Mouse (Mus musculus) intestine, postnatal 0 days (tissue): ENCODE data around the gene Igsf21. TPM values are rescaled to one million over a fixed set of nuclear protein-coding genes. Genes with fewer than 3 reads are reported as not detected.

Experiments
- ATAC-seq: fragments of 200-750 bp; cut with Nextera tagmentation; 2 replicates; pipeline ENCODE4 v1.8.0; 2017; ENCODE audit warnings: mild to moderate bottlenecking, moderate TSS enrichment, moderate library complexity
- H3K27ac ChIP-seq: fragments of 300-500 bp; sonication (generic); 2 replicates; pipeline ENCODE4 v1.5.1; 2014; ENCODE audit warnings: mild to moderate bottlenecking, low read depth, low read length, moderate library complexity
- H3K27me3 ChIP-seq: fragments of 300-500 bp; sonication (generic); replicated peaks from 2 replicates; pipeline ENCODE4 v1.6.1; 2014; ENCODE audit warnings: low read length, mixed read lengths; ENCODE audit not compliant: control insufficient read depth, insufficient read depth
- H3K36me3 ChIP-seq: fragments of 300-500 bp; sonication (generic); 2 replicates; pipeline ENCODE4 v1.6.1; 2014; ENCODE audit warnings: mild to moderate bottlenecking, moderate library complexity; ENCODE audit not compliant: control insufficient read depth, insufficient read depth
- H3K4me1 ChIP-seq: fragments of 300-500 bp; sonication (generic); replicated peaks from 2 replicates; pipeline ENCODE4 v1.6.1; 2014; ENCODE audit warnings: antibody characterized with exemption, low read length, mixed read lengths; ENCODE audit not compliant: control insufficient read depth, insufficient read depth
- H3K4me2 ChIP-seq: fragments of 300-500 bp; sonication (generic); replicated peaks from 2 replicates; pipeline ENCODE4 v1.6.1; 2014; ENCODE audit warnings: low read depth, mild to moderate bottlenecking, moderate library complexity
- H3K4me3 ChIP-seq: fragments of 300-500 bp; sonication (generic); 2 replicates; pipeline ENCODE4 v1.5.1; 2014; ENCODE audit warnings: low read depth, low read length
- H3K9ac ChIP-seq: fragments of 300-500 bp; sonication (generic); 2 replicates; pipeline ENCODE4 v1.6.1; 2014; ENCODE audit warnings: mild to moderate bottlenecking, low read depth, low read length
- H3K9me3 ChIP-seq: fragments of 300-500 bp; sonication (generic); 2 replicates; pipeline ENCODE4 v1.6.1; 2016; ENCODE audit warnings: mixed run types; ENCODE audit not compliant: control insufficient read depth
- CTCF ChIP-seq: sonication (generic); IDR thresholded peaks from 2 replicates; pipeline ENCODE4 v1.5.1; 2016; ENCODE audit warnings: low read depth, mild to moderate bottlenecking, control low read depth, antibody characterized with exemption, moderate library complexity
- WGBS: fragments of 180-500 bp; shearing (Covaris S2); extraction: QIAGEN DNeasy Blood & Tissue Kit; methylation state at CpG from one replicate; pipeline ENCODE4 v1.1.7; 2014; 5-methylcytosine and 5-hydroxymethylcytosine counted together
- polyA plus RNA-seq: library from polyadenylated mRNA; unstranded; fragments of >200 nt; fragmentation: Nextera tagmentation; extraction: Ambion mirVana; gene quantifications from 2 replicates; pipeline ENCODE4 v1.2.1, GENCODE M21; 2015

Gene Igsf21
- polyA plus RNA-seq, 1 experiment from 2014 or later, result 0.93 TPM

GRCm38 (mm10) chr4:140217934-140218333 is 28.6 kb downstream of the Igsf21 start:
- ATAC-seq, result no peak
- 86% methylated on average over 8 of the region's 8 CpGs for WGBS
- H3K4me2 ChIP-seq, result no peak overlapping the region
- H3K27me3 ChIP-seq, result no peaks in the 10 kb centered on the region
- TF ChIP-seq CTCF, result no peak
- H3K9ac ChIP-seq, result no peak overlapping the region
- no peaks in the 10 kb centered on the region for H3K9me3 ChIP-seq
- H3K4me3 ChIP-seq, result no peak overlapping the region
- H3K27ac ChIP-seq, result no peak overlapping the region
- no peaks in the 10 kb centered on the region for H3K4me1 ChIP-seq
- no peaks in the 10 kb centered on the region for H3K36me3 ChIP-seq

- H3K4me3 ChIP-seq, result no peak overlapping the region
- no peaks in the 10 kb centered on the region for H3K9me3 ChIP-seq
- WGBS, result 86% methylated on average over 8 of the region's 8 CpGs
- no peaks in the 10 kb centered on the region for H3K36me3 ChIP-seq
- H3K4me1 ChIP-seq, result no peaks in the 10 kb centered on the region
- H3K4me2 ChIP-seq, result no peak overlapping the region
- no peak overlapping the region for H3K27ac ChIP-seq
- ATAC-seq, result no peak
- TF ChIP-seq CTCF, result no peak
- H3K9ac ChIP-seq, result no peak overlapping the region
- H3K27me3 ChIP-seq, result no peaks in the 10 kb centered on the region
Measured at GRCm38 (mm10) chr4:140216096-140216495, 30.5 kb downstream of the Igsf21 start.

- H3K27me3 ChIP-seq, result no peaks in the 10 kb centered on the region
- no peak overlapping the region for H3K27ac ChIP-seq
- H3K9ac ChIP-seq, result no peak overlapping the region
- H3K4me3 ChIP-seq, result no peak overlapping the region
- 60% methylated on average over 9 of the region's 9 CpGs for WGBS
- H3K36me3 ChIP-seq, result no peaks in the 10 kb centered on the region
- no peaks in the 10 kb centered on the region for H3K9me3 ChIP-seq
- H3K4me1 ChIP-seq, result no peaks in the 10 kb centered on the region
- TF ChIP-seq CTCF, result no peak
- no peak overlapping the region for H3K4me2 ChIP-seq
- no peak for ATAC-seq
Measured at GRCm38 (mm10) chr4:140215205-140215604, 31.4 kb downstream of the Igsf21 start.

GRCm38 (mm10) chr4:140214406-140214805 is 32.2 kb downstream of the Igsf21 start:
- Histone ChIP-seq H3K27ac (no peak overlapping the region), H3K4me2 (no peak overlapping the region), H3K9ac (no peak overlapping the region), H3K36me3 (no peaks in the 10 kb centered on the region), H3K4me1 (no peaks in the 10 kb centered on the region), H3K9me3 (no peaks in the 10 kb centered on the region), H3K4me3 (no peak overlapping the region), H3K27me3 (no peaks in the 10 kb centered on the region)
- TF ChIP-seq CTCF, result no peak
- ATAC-seq, result no peak
- WGBS, result 23% methylated on average over 14 of the region's 14 CpGs

GRCm38 (mm10) chr4:140210129-140210890 is 36.3 kb downstream of the Igsf21 start:
- no peaks in the 10 kb centered on the region for H3K4me1 ChIP-seq
- H3K9ac ChIP-seq, result no peak overlapping the region
- no peak overlapping the region for H3K4me3 ChIP-seq
- H3K4me2 ChIP-seq, result no peak overlapping the region
- no peak for ATAC-seq
- TF ChIP-seq CTCF, result no peak
- H3K9me3 ChIP-seq, result no peaks in the 10 kb centered on the region
- H3K27me3 ChIP-seq, result no peaks in the 10 kb centered on the region
- no peaks in the 10 kb centered on the region for H3K36me3 ChIP-seq
- no peak overlapping the region for H3K27ac ChIP-seq
- WGBS, result 73% methylated on average over 11 of the region's 11 CpGs

- no peak overlapping the region for H3K4me3 ChIP-seq
Measured at GRCm38 (mm10) chr4:140205811-140206231, 40.8 kb downstream of the Igsf21 start.

GRCm38 (mm10) chr4:140204775-140205174 is 41.8 kb downstream of the Igsf21 start:
- H3K27ac ChIP-seq, result no peak overlapping the region
- no peaks in the 10 kb centered on the region for H3K4me1 ChIP-seq
- 81% methylated on average over 10 of the region's 10 CpGs for WGBS
- no peak overlapping the region for H3K4me3 ChIP-seq
- no peak overlapping the region for H3K4me2 ChIP-seq
- H3K9ac ChIP-seq, result no peak overlapping the region
- H3K9me3 ChIP-seq, result no peaks in the 10 kb centered on the region
- ATAC-seq, result no peak
- H3K36me3 ChIP-seq, result no peaks in the 10 kb centered on the region
- no peaks in the 10 kb centered on the region for H3K27me3 ChIP-seq
- TF ChIP-seq CTCF, result no peak

More at GRCm38 (mm10) chr4:140205811-140206231, 40.8 kb downstream of the Igsf21 start:
- no peaks in the 10 kb centered on the region for H3K4me1 ChIP-seq
- H3K9ac ChIP-seq, result no peak overlapping the region
- no peak overlapping the region for H3K27ac ChIP-seq
- H3K9me3 ChIP-seq, result no peaks in the 10 kb centered on the region
- no peak for TF ChIP-seq CTCF
- WGBS, result 45% methylated on average over 12 of the region's 12 CpGs
- no peaks in the 10 kb centered on the region for H3K27me3 ChIP-seq
- H3K36me3 ChIP-seq, result no peaks in the 10 kb centered on the region
- no peak for ATAC-seq
- H3K4me2 ChIP-seq, result no peak overlapping the region
